Mouse (Mus musculus) v-Abl transformed pro-B cells (cell line): ENCODE data around the gene Tbx21.

Experiments used
- in situ Hi-C, 2 experiments: fragments of 400-800 bp; cut with MboI; formaldehyde crosslinking; loops; one replicate each; pipeline ENCODE4 v1.15.1; 2025; ENCODE audit not compliant: unreplicated experiment in 2 of 2

The Tbx21 gene

DNA sequence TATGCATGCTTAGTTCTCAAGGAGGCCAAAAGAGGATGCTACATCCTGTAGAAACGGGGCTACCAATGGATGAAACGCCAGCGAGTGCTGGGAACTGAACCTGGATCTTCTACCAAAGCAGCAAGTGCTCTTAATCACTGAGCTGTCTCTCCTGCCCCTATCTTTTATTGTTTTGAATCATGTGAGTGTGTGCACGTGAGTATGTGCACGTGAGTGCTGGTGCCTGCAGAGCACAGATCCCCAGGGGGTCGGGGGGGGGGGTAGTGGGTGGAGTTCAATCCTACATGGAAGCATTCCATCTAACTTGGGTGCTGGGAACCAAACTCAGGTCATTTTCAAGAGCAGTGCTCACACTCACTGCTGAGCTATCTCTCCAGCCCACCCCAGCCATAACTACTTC, 28.8 kb downstream of the Tbx21 start:
- in situ Hi-C loops = no loop called here

DNA sequence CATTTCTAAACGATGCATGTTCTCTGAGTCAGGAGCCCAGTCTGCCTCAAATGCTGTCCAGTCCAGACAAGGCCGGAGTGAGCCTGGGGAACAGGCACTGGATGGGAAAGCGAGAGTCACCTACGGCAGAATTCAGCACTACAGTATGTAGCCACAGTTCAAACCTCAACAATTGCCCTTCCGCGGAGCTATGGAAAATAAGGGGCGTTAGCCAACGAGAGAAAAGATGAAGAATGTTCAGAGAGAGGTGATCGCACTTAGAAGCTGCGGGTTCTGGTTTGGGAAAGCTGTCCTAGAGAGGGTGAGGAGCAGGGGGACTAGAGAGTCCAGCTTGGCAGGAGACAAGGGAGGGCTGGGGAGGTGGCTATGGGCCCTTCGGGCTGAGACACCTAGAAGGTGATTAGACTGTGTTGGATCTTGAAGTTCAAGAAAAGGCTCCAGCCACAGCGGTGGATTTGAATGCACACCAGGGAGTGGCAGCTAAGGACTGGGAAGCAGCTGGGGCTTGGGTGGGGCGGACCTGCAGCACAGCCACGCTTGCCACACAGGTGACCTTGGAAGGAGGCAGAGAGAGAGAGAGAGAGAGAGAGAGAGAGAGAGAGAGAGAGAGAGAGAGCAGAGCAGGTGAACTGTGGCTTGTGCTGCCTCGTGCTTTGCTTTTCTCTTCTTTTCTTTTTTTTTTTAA, 30.2 kb downstream of the Tbx21 start:
- in situ Hi-C loops = no loop called here

- in situ Hi-C loops = no loop called here
Measured at GRCm38 (mm10) chr11:97083401-97084140, 31.6 kb downstream of the Tbx21 start.

DNA sequence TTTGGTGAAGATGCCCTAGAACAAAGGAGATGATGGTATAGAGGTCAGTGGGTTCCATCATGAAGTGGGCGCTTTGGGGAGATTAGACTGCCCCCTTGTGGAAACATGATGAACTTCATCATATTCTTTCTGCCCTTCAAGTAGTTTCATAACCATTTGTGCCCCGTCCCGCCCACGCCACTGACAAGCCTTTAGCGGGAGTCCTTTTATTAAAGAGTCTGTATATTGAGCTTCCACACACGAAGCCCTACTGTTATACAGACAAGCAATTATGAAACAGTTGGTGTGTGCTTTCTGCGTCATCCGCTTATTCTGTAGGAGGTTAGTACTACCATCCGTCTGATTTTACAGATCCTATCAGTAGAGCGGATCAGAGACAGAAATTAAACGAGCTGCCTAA, 32.2 kb downstream of the Tbx21 start:
- in situ Hi-C loops = no loop called here

DNA sequence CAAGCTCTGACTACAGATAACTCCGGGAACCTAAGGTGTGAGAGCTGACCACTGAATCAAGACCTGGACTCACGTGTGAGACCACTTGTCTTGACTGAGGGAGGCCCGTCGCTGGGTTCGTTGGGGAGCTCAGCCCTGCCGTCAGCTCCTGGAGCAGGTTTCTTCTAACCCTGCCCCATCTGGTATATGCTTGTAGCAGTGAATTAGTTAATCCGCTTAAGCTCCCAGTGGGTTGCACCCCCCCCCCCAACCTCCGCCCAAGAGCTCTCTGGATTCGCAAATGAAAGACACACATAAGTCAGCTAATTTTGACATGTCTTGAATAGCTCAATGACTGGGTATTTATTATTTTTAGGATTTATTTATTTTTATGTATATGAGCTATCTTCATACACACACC, 34.8 kb downstream of the Tbx21 start:
- in situ Hi-C loops = no loop called here

- in situ Hi-C loops = no loop called here
Measured at GRCm38 (mm10) chr11:97078751-97079150, 36.4 kb downstream of the Tbx21 start.

- in situ Hi-C loops = loop anchor here in 1 of 2 experiments (25.0 kb wide), 1 partner anchor 787 kb away; the partner anchor contains the start of genes Hoxb6, Hoxb7 and Hoxb8
Measured at GRCm38 (mm10) chr11:97074235-97074634, 40.9 kb downstream of the Tbx21 start.

DNA sequence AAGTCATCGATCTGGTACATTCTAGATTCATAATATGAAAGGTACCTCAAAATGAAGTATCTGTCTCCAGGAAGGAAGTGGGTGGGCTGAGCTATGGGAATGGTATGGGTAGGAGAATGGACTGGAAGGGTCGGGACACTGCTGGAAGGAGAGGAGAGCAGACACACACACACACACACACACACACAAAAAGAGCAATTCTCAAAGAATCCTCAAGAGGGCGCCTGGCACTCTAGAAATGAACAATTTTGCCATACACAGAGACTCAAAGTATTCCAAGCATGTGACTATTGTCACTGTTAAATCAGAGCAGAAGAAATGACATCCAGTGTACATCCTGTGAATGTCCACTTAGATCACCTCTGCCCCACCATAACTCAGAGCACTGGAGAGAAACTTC, 42.6 kb downstream of the Tbx21 start:
- in situ Hi-C loops = loop anchor here in 1 of 2 experiments (25.0 kb wide), 1 partner anchor 785 kb away; the partner anchor contains the start of genes Hoxb6, Hoxb7 and Hoxb8

- in situ Hi-C loops = loop anchor here in 1 of 2 experiments (25.0 kb wide), 1 partner anchor 784 kb away; the partner anchor contains the start of genes Hoxb6, Hoxb7 and Hoxb8
Measured at GRCm38 (mm10) chr11:97071129-97071528, 44.0 kb downstream of the Tbx21 start.

DNA sequence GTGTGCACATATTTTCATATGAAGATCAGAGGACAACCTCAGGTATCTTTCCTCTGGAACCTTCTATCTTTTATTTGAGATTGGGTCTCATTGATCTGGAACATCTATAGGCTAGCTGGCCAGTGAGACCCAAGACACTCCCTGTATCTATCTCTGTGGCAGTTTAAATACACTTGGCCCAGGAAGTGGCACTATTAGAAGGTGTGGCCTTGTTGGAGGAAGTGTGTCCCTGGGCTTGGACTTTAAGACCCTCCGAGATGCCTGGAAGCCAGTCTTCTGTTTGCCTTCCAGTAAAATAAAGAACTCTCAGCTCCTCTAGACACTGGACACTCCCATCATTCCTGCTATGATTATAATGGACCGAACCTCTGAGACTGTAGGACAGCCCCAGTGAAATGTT, 45.4 kb downstream of the Tbx21 start:
- in situ Hi-C loops = loop anchor here in 1 of 2 experiments (25.0 kb wide), 1 partner anchor 782 kb away; the partner anchor contains the start of genes Hoxb6, Hoxb7 and Hoxb8

- in situ Hi-C loops = loop anchor here in 1 of 2 experiments (25.0 kb wide), 1 partner anchor 782 kb away; the partner anchor contains the start of genes Hoxb6, Hoxb7 and Hoxb8
Measured at GRCm38 (mm10) chr11:97069333-97069732, 45.8 kb downstream of the Tbx21 start.

GRCm38 (mm10) chr11:97066656-97067360, 48.3 kb downstream of the Tbx21 start:
- in situ Hi-C loops = loop anchor here in 1 of 2 experiments (25.0 kb wide), 1 partner anchor 780 kb away; the partner anchor contains the start of genes Hoxb6, Hoxb7 and Hoxb8

GRCm38 (mm10) chr11:97065538-97066295, 49.4 kb downstream of the Tbx21 start:
- in situ Hi-C loops = loop anchor here in 1 of 2 experiments (25.0 kb wide), 1 partner anchor 778 kb away; the partner anchor contains the start of genes Hoxb6, Hoxb7 and Hoxb8

- in situ Hi-C loops = loop anchor here in 1 of 2 experiments (25.0 kb wide), 1 partner anchor 777 kb away; the partner anchor contains the start of genes Hoxb6, Hoxb7 and Hoxb8
Measured at GRCm38 (mm10) chr11:97063921-97064295, 51.2 kb downstream of the Tbx21 start.

DNA sequence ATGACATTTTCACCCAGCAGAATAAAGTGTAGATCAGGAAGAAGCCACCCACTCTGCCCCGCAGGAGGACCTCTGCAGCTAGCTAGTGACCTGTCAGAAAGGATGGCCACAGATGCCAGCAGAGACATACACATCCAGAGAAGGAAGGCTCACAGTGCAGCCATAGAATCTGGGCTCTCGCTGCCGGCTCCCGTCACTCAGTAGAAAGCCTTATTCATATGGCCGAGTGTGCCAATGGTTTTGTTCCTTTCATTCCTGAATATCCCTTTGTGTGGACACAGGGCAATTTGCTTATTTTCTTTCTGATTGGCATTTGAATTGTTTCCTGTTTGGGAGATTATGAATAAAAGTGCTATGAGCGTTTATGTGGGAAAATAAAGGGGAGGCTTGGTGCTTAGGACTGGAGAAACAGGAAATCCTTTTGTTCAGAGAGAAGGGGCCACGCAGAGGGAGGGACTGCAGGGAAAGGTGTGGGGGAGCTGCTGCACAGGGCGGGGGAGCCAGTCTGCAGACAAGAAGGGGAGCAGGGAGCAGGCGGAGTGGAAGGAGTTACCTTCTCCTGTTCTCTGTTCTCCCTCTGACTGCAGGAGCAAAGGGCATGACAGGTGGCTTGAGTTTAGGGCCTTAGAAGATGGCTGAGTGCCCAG, 51.7 kb downstream of the Tbx21 start:
- in situ Hi-C loops = loop anchor here in 1 of 2 experiments (25.0 kb wide), 1 partner anchor 776 kb away; the partner anchor contains the start of genes Hoxb6, Hoxb7 and Hoxb8

- in situ Hi-C loops = loop anchor here in 1 of 2 experiments (25.0 kb wide), 1 partner anchor 765 kb away; the partner anchor contains the start of genes Hoxb6, Hoxb7 and Hoxb8
Measured at GRCm38 (mm10) chr11:97052219-97052646, 62.9 kb downstream of the Tbx21 start.

DNA sequence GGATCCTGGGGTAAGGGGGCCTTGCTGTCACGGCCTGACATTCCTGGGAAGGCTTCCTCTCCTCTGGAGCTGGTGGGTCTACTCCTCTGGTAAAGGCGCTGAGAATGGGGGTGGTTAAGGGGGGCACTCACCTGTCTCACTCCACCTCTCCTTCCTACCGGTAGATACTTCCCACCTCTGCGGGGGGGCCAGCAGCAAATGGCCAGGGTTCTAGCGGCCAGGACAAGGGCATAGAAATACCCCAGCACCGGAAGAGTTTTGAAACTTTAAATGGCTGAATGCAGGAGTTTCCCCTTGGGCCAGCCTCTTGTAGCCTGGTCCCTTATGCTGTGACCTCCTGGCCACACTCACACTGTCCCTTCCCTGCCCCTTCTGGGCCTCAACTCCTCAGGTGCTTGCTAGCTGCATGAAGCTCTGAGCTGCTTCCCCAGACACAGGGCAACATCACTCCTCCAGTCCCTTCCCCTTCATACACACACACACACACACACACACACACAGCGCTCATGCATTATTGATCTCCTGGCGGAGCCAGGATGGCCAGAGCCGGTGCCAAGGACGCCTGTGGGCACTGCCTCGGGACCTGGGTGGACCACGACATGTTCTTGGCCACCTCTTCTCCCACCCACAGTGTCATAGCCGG, 64.1 kb downstream of the Tbx21 start:
- in situ Hi-C loops = loop anchor here in 1 of 2 experiments (25.0 kb wide), 1 partner anchor 764 kb away; the partner anchor contains the start of genes Hoxb6, Hoxb7 and Hoxb8

- in situ Hi-C loops = loop anchor here in 1 of 2 experiments (25.0 kb wide), 1 partner anchor 763 kb away; the partner anchor contains the start of genes Hoxb6, Hoxb7 and Hoxb8
Measured at GRCm38 (mm10) chr11:97050216-97050943, 64.8 kb downstream of the Tbx21 start, which contains the start of gene Osbpl7. Osbpl7 (plus strand) TSS chr11:97050628.
